9 mouse cellular contexts compared by ENCODE assay signal in the genomic region with DNA sequence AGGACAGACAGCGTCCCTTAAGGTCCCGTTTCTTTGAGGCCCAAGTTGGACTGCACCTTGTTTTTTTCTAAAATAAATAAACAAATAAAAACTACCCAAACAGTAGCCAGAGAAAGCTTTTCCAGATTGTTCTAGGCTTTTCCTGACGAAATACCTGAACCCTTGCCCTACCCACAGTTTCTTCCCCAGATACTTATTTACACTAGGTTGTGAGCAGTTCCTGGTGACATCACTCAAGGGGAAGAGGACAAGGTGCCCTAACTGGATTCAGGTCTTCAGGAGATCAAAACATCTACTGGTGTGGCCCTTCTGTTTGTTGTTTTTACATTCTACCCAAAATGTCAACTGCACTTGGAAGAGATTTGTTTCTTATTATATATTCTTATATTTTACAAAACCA. TPM values are rescaled to one million over a fixed set of nuclear protein-coding genes. Genes with fewer than 3 reads are reported as not detected.
DNase-seq lines count a peak whose midpoint lies in the region; ATAC-seq lines count a peak whose summit lies in the region.
"Had no signal": no experiment of that assay in that cellular context is flagged by ENCODE, and none has a peak within 500 bp of the region (broad histone marks: within the 10 kb centered on the region; RNA-seq: fewer than 3 reads in every experiment).

No protein-coding gene starts in this region.

- peaks cover 15% of the 10 kb centered on the region for H3K4me1 ChIP-seq in heart, embryonic 13.5 days
- H3K4me1 ChIP-seq in embryonic facial prominence, embryonic 11.5 days (ENCODE audit: control insufficient read depth, insufficient read depth, low read length), result no peaks in the 10 kb centered on the region
- peaks cover 8% of the 10 kb centered on the region for H3K4me1 ChIP-seq in hindbrain, embryonic 14.5 days (replicated peaks; ENCODE audit: control insufficient read depth, insufficient read depth, low read length)
- peaks cover 8% of the 10 kb centered on the region; the same call in 1 of the 2 replicates for H3K4me1 ChIP-seq in midbrain, embryonic 12.5 days

- H3K27me3 ChIP-seq in heart, embryonic 13.5 days (replicated peaks), result no peaks in the 10 kb centered on the region
- no peaks in the 10 kb centered on the region for H3K27me3 ChIP-seq in embryonic facial prominence, embryonic 11.5 days (ENCODE audit: control insufficient read depth, insufficient read depth, low read length)
- H3K27me3 ChIP-seq in hindbrain, embryonic 14.5 days (ENCODE audit: control insufficient read depth, insufficient read depth, low read length), result no peaks in the 10 kb centered on the region
- no peaks in the 10 kb centered on the region for H3K27me3 ChIP-seq in midbrain, embryonic 12.5 days

- H3K4me3 ChIP-seq in heart, embryonic 13.5 days, result peak overlapping the region; percentile 62
- H3K4me3 ChIP-seq in embryonic facial prominence, embryonic 11.5 days (ENCODE audit: low read depth, low read length), result no peak overlapping the region
- peak overlapping the region; percentile 55 for H3K4me3 ChIP-seq in hindbrain, embryonic 14.5 days (replicated peaks; ENCODE audit: low read length)
- H3K4me3 ChIP-seq in midbrain, embryonic 12.5 days, result peak overlapping the region; percentile 52

- intact Hi-C loops in heart, postnatal 10 days (cut with DNase I), result no loop called here

- no peak for DNase-seq in heart, postnatal 10 days
- no peak for DNase-seq in embryonic facial prominence, embryonic 11.5 days (ENCODE audit: low spot score)
- DNase-seq in hindbrain, embryonic 14.5 days (ENCODE audit: low spot score), result no peak
- no peak for DNase-seq in layer of hippocampus, adult 18-20 months (ENCODE audit: low spot score in 2 of 2)
- DNase-seq in adrenal gland, adult 18-20 months (ENCODE audit: low spot score in 2 of 2), result no peak

- no peaks in the 10 kb centered on the region for H3K36me3 ChIP-seq in heart, embryonic 13.5 days
- H3K36me3 ChIP-seq in embryonic facial prominence, embryonic 11.5 days (replicated peaks; ENCODE audit: control insufficient read depth, insufficient read depth, low read depth, low read length), result no peaks in the 10 kb centered on the region
- no peaks in the 10 kb centered on the region for H3K36me3 ChIP-seq in hindbrain, embryonic 14.5 days (replicated peaks; ENCODE audit: control insufficient read depth, insufficient read depth)
- H3K36me3 ChIP-seq in midbrain, embryonic 12.5 days, result no peaks in the 10 kb centered on the region

- WGBS in heart, embryonic 13.5 days, result 16% methylated on average over 3 of the region's 3 CpGs
- WGBS in embryonic facial prominence, embryonic 11.5 days, result 18% methylated on average over 3 of the region's 3 CpGs
- WGBS in hindbrain, embryonic 14.5 days, result 40% methylated on average over 3 of the region's 3 CpGs
- WGBS in midbrain, embryonic 12.5 days, result 27% methylated on average over 3 of the region's 3 CpGs

- peak overlapping the region; percentile 74 for H3K4me2 ChIP-seq in heart, embryonic 13.5 days
- H3K4me2 ChIP-seq in embryonic facial prominence, embryonic 11.5 days (ENCODE audit: low read depth, low read length), result peak overlapping the region; percentile 53; the same call in 1 of the 2 replicates
- H3K4me2 ChIP-seq in hindbrain, embryonic 14.5 days (replicated peaks), result peak overlapping the region; percentile 66
- peak overlapping the region; percentile 56 for H3K4me2 ChIP-seq in midbrain, embryonic 12.5 days (replicated peaks)

- H3K9me3 ChIP-seq in heart, embryonic 13.5 days, result no peaks in the 10 kb centered on the region
- no peaks in the 10 kb centered on the region for H3K9me3 ChIP-seq in embryonic facial prominence, embryonic 11.5 days (replicated peaks; ENCODE audit: control insufficient read depth, low read length)
- no peaks in the 10 kb centered on the region for H3K9me3 ChIP-seq in hindbrain, embryonic 14.5 days (ENCODE audit: control insufficient read depth, low read length)
- H3K9me3 ChIP-seq in midbrain, embryonic 12.5 days, result no peaks in the 10 kb centered on the region

- peak overlapping the region; percentile 82 for H3K27ac ChIP-seq in heart, embryonic 13.5 days (replicated peaks)
- H3K27ac ChIP-seq in embryonic facial prominence, embryonic 11.5 days (replicated peaks; ENCODE audit: low read depth, low read length), result no peak overlapping the region
- 0 out of 2 replicates have a peak overlapping the region, but pooled peaks have one; percentile 80 for H3K27ac ChIP-seq in hindbrain, embryonic 14.5 days
- no peak overlapping the region for H3K27ac ChIP-seq in midbrain, embryonic 12.5 days (replicated peaks)

- H3K9ac ChIP-seq in heart, embryonic 13.5 days, result peak overlapping the region; percentile 81
- 0 out of 2 replicates have a peak overlapping the region, but pooled peaks have one; percentile 18 for H3K9ac ChIP-seq in embryonic facial prominence, embryonic 11.5 days (replicated peaks; ENCODE audit: low read length)
- H3K9ac ChIP-seq in hindbrain, embryonic 14.5 days, result peak overlapping the region; percentile 72
- no peak overlapping the region for H3K9ac ChIP-seq in midbrain, embryonic 12.5 days (replicated peaks)

- ATAC-seq in heart, embryonic 13.5 days (ENCODE audit: extremely low read depth, insufficient number of reproducible peaks, low FRiP score, low TSS enrichment), result no peak
- peak; percentile 50; the same call in 1 of the 2 replicates for ATAC-seq in embryonic facial prominence, embryonic 11.5 days (replicated peaks; ENCODE audit: insufficient number of reproducible peaks, low FRiP score, low TSS enrichment, low read depth)
- ATAC-seq in hindbrain, embryonic 14.5 days (ENCODE audit: low FRiP score), result no peak
- peak; percentile 23 for ATAC-seq in midbrain, embryonic 12.5 days (ENCODE audit: low FRiP score, low read depth)
- no peak for ATAC-seq in megakaryocyte progenitor cell, adult 5-6 weeks (replicated peaks; ENCODE audit: poor library complexity)

RNA-seq across cellular contexts. Expression of gene Fam13a, which starts 0.5 kb away (rescaled TPM):
- 5.7 and 7.1 TPM in 2 replicates for polyA plus RNA-seq in heart, embryonic 13.5 days (2015; fragmentation: Nextera tagmentation; extraction: Ambion mirVana)
- 10 to 100 TPM; 16.8 to 17.6 TPM for total RNA-seq in heart, postnatal 10 days (2021)
- polyA plus RNA-seq in embryonic facial prominence, embryonic 11.5 days (2014; fragmentation: Nextera tagmentation; extraction: Ambion mirVana), result 4.0 and 4.2 TPM in 2 replicates
- 10.3 and 11.1 TPM in 2 replicates for polyA plus RNA-seq in hindbrain, embryonic 14.5 days (2014; fragmentation: Nextera tagmentation; extraction: Ambion mirVana)
- polyA plus RNA-seq in midbrain, embryonic 12.5 days (2016; fragmentation: Nextera tagmentation; extraction: Ambion mirVana), result 5.7 and 6.2 TPM in 2 replicates
- 0.10 and 1.6 TPM in 2 replicates for total RNA-seq in megakaryocyte progenitor cell, adult 5-6 weeks (2015)
- 0.12 and 0.17 TPM in 2 replicates for total RNA-seq in megakaryocyte progenitor cell, adult 5-6 weeks (2017)
- total RNA-seq in layer of hippocampus, adult 18-20 months (2021), result 10 to 100 TPM; 15.4 to 17.8 TPM
- total RNA-seq in adrenal gland, adult 18-20 months (2021), result 10 to 100 TPM; 50.7 to 60.7 TPM
- total RNA-seq: monocyte, adult 5-6 weeks had no signal

Comparison
In these comparisons a context has a peak if more than half of its experiments do, and no peak if none do; other contexts are left out.
1. ATAC-seq: peak in embryonic facial prominence, embryonic 11.5 days (single experiment) and midbrain, embryonic 12.5 days (single experiment); none in heart, embryonic 13.5 days (single experiment), hindbrain, embryonic 14.5 days (single experiment) and megakaryocyte progenitor cell, adult 5-6 weeks (single experiment).
2. H3K27ac ChIP-seq: peak in heart, embryonic 13.5 days (single experiment) and hindbrain, embryonic 14.5 days (single experiment); none in embryonic facial prominence, embryonic 11.5 days (single experiment) and midbrain, embryonic 12.5 days (single experiment).
3. RNA of gene Fam13a, which starts 0.5 kb away (total RNA-seq): 50.7 to 60.7 TPM in adrenal gland, adult 18-20 months, 15.4 to 17.8 TPM in layer of hippocampus, adult 18-20 months and 16.8 to 17.6 TPM in heart, postnatal 10 days; 0.10 to 1.6 TPM in megakaryocyte progenitor cell, adult 5-6 weeks; every median in the first group is over 4 times any median in the second.
4. Peak in every context shown above with its lines, with median percentiles within 50 percentile points of each other: H3K4me2 ChIP-seq.